Mouse (Mus musculus): ENCODE measurements around the gene Pigq. TPM values are rescaled to one million over a fixed set of nuclear protein-coding genes. Genes with fewer than 3 reads are reported as not detected.
A peak's percentile ranks its signal among the peaks of the same experiment; 100 is the strongest.

Pigq gene
- polyA plus RNA-seq, 1 experiment = 48.5 TPM

- TF ChIP-seq GATA1 (IDR thresholded peaks at IDR 0.05; ENCODE audit: borderline replicate concordance, low read length) = no peak
- no peak for TF ChIP-seq FLI1 (IDR thresholded peaks at IDR 0.05; ENCODE audit: low read length)
- no peaks in the 10 kb centered on the region for H3K9me3 ChIP-seq
- H3K4me3 ChIP-seq (replicated peaks) = no peak overlapping the region
- H3K36me3 ChIP-seq (replicated peaks; ENCODE audit: low read length) = no peaks in the 10 kb centered on the region
- H3K27me3 ChIP-seq (replicated peaks) = peaks cover 79% of the 10 kb centered on the region
- H3K4me1 ChIP-seq = peaks cover 18% of the 10 kb centered on the region
Observed at GRCm38 (mm10) chr17:25950706-25951105, 6.0 kb upstream of the Pigq start.

DNA sequence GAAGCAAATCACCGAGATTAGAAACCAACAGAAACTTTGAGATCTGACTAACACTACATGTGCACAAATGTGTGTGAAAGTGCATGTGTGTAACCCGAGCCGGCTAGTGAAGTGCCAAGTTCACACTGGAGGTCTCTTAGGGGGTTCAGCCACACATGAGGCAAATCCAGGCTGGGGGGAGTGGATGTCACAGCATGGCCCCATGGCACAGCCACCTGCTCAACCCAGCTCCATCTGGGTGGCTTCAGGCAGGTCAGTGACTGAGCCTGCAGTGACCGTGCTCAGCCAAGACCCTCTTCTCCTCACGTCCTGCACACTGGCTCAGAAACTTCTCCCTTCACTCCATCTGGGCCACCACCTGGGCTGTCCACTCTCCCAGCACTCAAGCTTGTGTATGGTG is 5.2 kb upstream of the Pigq start:
- no peaks in the 10 kb centered on the region for H3K36me3 ChIP-seq (replicated peaks; ENCODE audit: low read length)
- H3K4me1 ChIP-seq = peaks cover 25% of the 10 kb centered on the region
- peaks cover 80% of the 10 kb centered on the region for H3K27me3 ChIP-seq (replicated peaks)
- H3K9me3 ChIP-seq = no peaks in the 10 kb centered on the region
- H3K4me3 ChIP-seq (replicated peaks) = no peak overlapping the region
- TF ChIP-seq GATA1 (IDR thresholded peaks at IDR 0.05; ENCODE audit: borderline replicate concordance, low read length) (no peak), FLI1 (IDR thresholded peaks at IDR 0.05; ENCODE audit: low read length) (no peak)

DNA sequence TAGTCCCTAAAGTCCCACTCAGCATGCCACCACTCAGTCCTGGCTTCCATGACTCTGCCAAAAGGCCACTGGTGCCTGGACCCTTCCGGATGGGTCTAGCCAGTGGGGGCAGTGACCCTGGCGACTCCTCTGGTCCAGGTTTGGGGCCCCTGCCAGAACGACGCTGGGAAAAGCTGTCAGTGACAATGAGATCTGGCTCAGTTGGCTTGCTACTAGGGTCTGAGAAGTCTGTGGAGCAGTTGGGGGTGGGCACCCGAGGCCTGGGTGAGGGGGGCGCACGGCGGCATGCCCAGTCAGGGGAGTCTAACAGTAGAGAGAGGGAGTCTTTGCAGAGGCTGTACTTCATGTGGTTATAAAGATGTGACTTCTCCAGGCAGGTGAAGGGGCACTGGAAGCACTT is 3.3 kb upstream of the Pigq start:
- H3K36me3 ChIP-seq (replicated peaks; ENCODE audit: low read length) = no peaks in the 10 kb centered on the region
- H3K27me3 ChIP-seq (replicated peaks) = peaks cover 69% of the 10 kb centered on the region
- TF ChIP-seq GATA1 (IDR thresholded peaks at IDR 0.05; ENCODE audit: borderline replicate concordance, low read length) (no peak), FLI1 (IDR thresholded peaks at IDR 0.05; ENCODE audit: low read length) (no peak)
- H3K4me3 ChIP-seq (replicated peaks) = no peak overlapping the region
- H3K4me1 ChIP-seq = peaks cover 44% of the 10 kb centered on the region
- H3K9me3 ChIP-seq = no peaks in the 10 kb centered on the region

DNA sequence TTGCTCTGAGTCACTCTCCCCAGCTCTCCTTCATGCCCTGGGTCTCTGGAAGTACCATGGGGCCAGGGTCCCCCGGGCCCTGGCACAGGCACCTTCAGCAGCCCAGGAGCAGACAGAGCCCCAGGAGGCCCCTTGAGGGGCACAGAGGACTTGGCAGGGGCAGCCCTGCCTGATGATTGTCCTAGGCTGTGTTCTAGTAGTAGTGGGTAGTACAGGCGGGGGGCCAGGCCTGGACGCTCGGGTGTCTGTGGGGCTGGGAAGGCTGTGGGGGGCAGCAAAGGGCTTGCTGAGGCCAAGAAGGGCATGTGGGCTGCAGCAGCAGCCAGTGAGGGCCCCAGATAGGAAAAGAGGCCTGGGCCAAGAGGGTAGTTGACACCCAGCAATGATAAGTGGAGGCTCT is 2.8 kb upstream of the Pigq start:
- H3K27me3 ChIP-seq (replicated peaks) = peaks cover 65% of the 10 kb centered on the region
- no peaks in the 10 kb centered on the region for H3K36me3 ChIP-seq (replicated peaks; ENCODE audit: low read length)
- H3K4me1 ChIP-seq = peaks cover 49% of the 10 kb centered on the region
- TF ChIP-seq FLI1 (IDR thresholded peaks at IDR 0.05; ENCODE audit: low read length) = no peak
- no peak for TF ChIP-seq GATA1 (IDR thresholded peaks at IDR 0.05; ENCODE audit: borderline replicate concordance, low read length)
- no peak overlapping the region for H3K4me3 ChIP-seq (replicated peaks)
- no peaks in the 10 kb centered on the region for H3K9me3 ChIP-seq

- H3K9me3 ChIP-seq = no peaks in the 10 kb centered on the region
- peaks cover 51% of the 10 kb centered on the region for H3K4me1 ChIP-seq
- H3K27me3 ChIP-seq (replicated peaks) = peaks cover 58% of the 10 kb centered on the region
- H3K4me3 ChIP-seq (replicated peaks) = no peak overlapping the region
- H3K36me3 ChIP-seq (replicated peaks; ENCODE audit: low read length) = no peaks in the 10 kb centered on the region
- no peak for TF ChIP-seq GATA1 (IDR thresholded peaks at IDR 0.05; ENCODE audit: borderline replicate concordance, low read length)
- no peak for TF ChIP-seq FLI1 (IDR thresholded peaks at IDR 0.05; ENCODE audit: low read length)
Observed at GRCm38 (mm10) chr17:25946891-25947290, 2.2 kb upstream of the Pigq start.

- Histone ChIP-seq H3K36me3 (replicated peaks; ENCODE audit: low read length) (no peaks in the 10 kb centered on the region), H3K4me1 (peaks cover 46% of the 10 kb centered on the region), H3K27me3 (replicated peaks) (peaks cover 52% of the 10 kb centered on the region), H3K9me3 (no peaks in the 10 kb centered on the region), H3K4me3 (replicated peaks) (no peak overlapping the region)
- TF ChIP-seq GATA1 (IDR thresholded peaks at IDR 0.05; ENCODE audit: borderline replicate concordance, low read length) = no peak
- no peak for TF ChIP-seq FLI1 (IDR thresholded peaks at IDR 0.05; ENCODE audit: low read length)
Observed at GRCm38 (mm10) chr17:25946349-25946748, 1.6 kb upstream of the Pigq start.

DNA sequence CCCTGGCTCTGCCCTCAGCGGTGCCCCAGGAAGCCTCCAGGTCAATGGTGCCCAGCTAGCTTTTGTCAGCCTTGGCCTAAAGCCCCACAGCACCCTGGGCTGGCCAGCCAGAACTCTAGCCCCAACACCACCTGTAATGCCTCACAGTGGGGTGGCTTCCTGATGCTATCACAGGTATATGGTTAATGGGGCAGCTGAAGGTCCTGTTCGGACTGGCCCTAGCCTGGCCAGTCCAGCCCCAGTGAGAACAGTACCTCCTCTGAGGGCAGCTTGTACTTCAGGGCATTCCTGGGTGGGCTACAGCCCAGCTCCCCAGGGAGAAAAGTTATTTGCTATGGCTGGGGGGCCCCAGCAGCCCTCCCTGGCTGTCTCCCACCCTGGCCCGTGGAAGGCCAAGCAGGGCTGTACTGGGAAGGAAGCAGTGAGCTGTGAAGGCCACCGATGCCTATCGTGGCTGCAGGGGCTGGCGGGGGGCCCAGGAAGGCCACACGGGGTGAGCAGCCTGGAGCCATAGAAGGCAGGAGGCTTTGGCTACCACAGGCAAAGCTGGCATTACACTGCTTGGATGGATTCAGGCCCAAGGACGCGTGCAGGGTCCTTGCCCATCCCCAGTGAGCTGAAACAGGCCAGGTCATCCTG is 900 bp upstream of the Pigq start:
- Histone ChIP-seq H3K4me3 (replicated peaks) (no peak overlapping the region), H3K36me3 (replicated peaks; ENCODE audit: low read length) (no peaks in the 10 kb centered on the region), H3K4me1 (peaks cover 48% of the 10 kb centered on the region), H3K27me3 (replicated peaks) (peaks cover 45% of the 10 kb centered on the region), H3K9me3 (no peaks in the 10 kb centered on the region)
- no peak for TF ChIP-seq FLI1 (IDR thresholded peaks at IDR 0.05; ENCODE audit: low read length)
- TF ChIP-seq GATA1 (IDR thresholded peaks at IDR 0.05; ENCODE audit: borderline replicate concordance, low read length) = no peak

DNA sequence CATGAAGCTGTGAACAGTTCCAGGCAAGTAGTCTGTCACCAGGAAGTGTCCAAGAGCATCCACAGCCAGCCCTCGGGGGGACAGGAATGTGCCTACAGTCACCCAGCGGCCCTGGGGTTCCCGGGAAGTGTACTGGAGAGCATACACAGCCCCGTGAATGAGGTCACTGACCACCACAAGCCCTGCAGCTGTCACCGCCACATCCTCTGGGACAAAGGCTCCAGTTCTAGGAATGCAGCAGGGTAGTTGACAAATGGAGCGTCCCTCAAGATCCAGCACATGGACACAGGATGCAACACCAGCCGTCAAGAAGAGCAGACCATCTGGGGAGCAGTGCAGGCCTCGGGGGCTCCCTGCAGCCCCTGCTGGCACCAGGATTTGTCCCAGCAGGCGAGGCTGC is 967 bp downstream of the Pigq start:
- no peak overlapping the region for H3K4me3 ChIP-seq (replicated peaks)
- peaks cover 31% of the 10 kb centered on the region for H3K27me3 ChIP-seq (replicated peaks)
- H3K36me3 ChIP-seq (replicated peaks; ENCODE audit: low read length) = peaks cover 9% of the 10 kb centered on the region
- peaks cover 59% of the 10 kb centered on the region for H3K4me1 ChIP-seq
- no peaks in the 10 kb centered on the region for H3K9me3 ChIP-seq
- no peak for TF ChIP-seq FLI1 (IDR thresholded peaks at IDR 0.05; ENCODE audit: low read length)
- no peak for TF ChIP-seq GATA1 (IDR thresholded peaks at IDR 0.05; ENCODE audit: borderline replicate concordance, low read length)

- no peaks in the 10 kb centered on the region for H3K9me3 ChIP-seq
- H3K27me3 ChIP-seq (replicated peaks) = peaks cover 28% of the 10 kb centered on the region
- H3K36me3 ChIP-seq (replicated peaks; ENCODE audit: low read length) = peaks cover 13% of the 10 kb centered on the region
- no peak overlapping the region for H3K4me3 ChIP-seq (replicated peaks)
- peaks cover 59% of the 10 kb centered on the region for H3K4me1 ChIP-seq
- TF ChIP-seq FLI1 (IDR thresholded peaks at IDR 0.05; ENCODE audit: low read length) = no peak
- TF ChIP-seq GATA1 (IDR thresholded peaks at IDR 0.05; ENCODE audit: borderline replicate concordance, low read length) = no peak
Observed at GRCm38 (mm10) chr17:25943221-25943620, 1.5 kb downstream of the Pigq start.

- peaks cover 59% of the 10 kb centered on the region for H3K4me1 ChIP-seq
- H3K36me3 ChIP-seq (replicated peaks; ENCODE audit: low read length) = peaks cover 18% of the 10 kb centered on the region
- TF ChIP-seq FLI1 (IDR thresholded peaks at IDR 0.05; ENCODE audit: low read length) = no peak
- no peak for TF ChIP-seq GATA1 (IDR thresholded peaks at IDR 0.05; ENCODE audit: borderline replicate concordance, low read length)
- H3K9me3 ChIP-seq = no peaks in the 10 kb centered on the region
- peaks cover 22% of the 10 kb centered on the region for H3K27me3 ChIP-seq (replicated peaks)
- H3K4me3 ChIP-seq (replicated peaks) = peak overlapping the region; percentile 96
Observed at GRCm38 (mm10) chr17:25942597-25943151, 2.1 kb downstream of the Pigq start.

All from megakaryocyte, embryonic 14.5 days (primary cell).